Mouse (Mus musculus) embryonic facial prominence, embryonic 11.5 days (tissue): ENCODE results near the gene Zbtb43. TPM values are rescaled to one million over a fixed set of nuclear protein-coding genes. Genes with fewer than 3 reads are reported as not detected.

Experiments used
- ATAC-seq: fragments of 200-750 bp; cut with Nextera tagmentation; replicated peaks from 2 replicates; pipeline ENCODE4 v1.8.0; 2017; ENCODE audit warnings: low read depth; ENCODE audit not compliant: insufficient number of reproducible peaks, low FRiP score, low TSS enrichment
- DNase-seq: peaks from one replicate; pipeline ENCODE4 v3.0.0-alpha.2; 2015; ENCODE audit warnings: low spot score
- H3K27ac ChIP-seq: fragments of 300-500 bp; sonication (generic); replicated peaks from 2 replicates; pipeline ENCODE4 v1.5.1; 2014; ENCODE audit warnings: mild to moderate bottlenecking, low read depth, low read length, control low read depth
- H3K27me3 ChIP-seq: fragments of 300-500 bp; sonication (generic); 2 replicates; pipeline ENCODE4 v1.6.1; 2014; ENCODE audit warnings: mild to moderate bottlenecking, low read length, moderate library complexity, mixed read lengths; ENCODE audit not compliant: control insufficient read depth, insufficient read depth
- H3K36me3 ChIP-seq: fragments of 300-500 bp; sonication (generic); replicated peaks from 2 replicates; pipeline ENCODE4 v1.6.1; 2014; ENCODE audit warnings: low read depth, mild to moderate bottlenecking, low read length, moderate library complexity, mixed read lengths; ENCODE audit not compliant: control insufficient read depth, insufficient read depth
- H3K4me1 ChIP-seq: fragments of 300-500 bp; sonication (generic); 2 replicates; pipeline ENCODE4 v1.6.1; 2014; ENCODE audit warnings: low read length, mixed read lengths; ENCODE audit not compliant: control insufficient read depth, insufficient read depth
- H3K4me2 ChIP-seq: fragments of 300-500 bp; sonication (generic); 2 replicates; pipeline ENCODE4 v1.6.1; 2014; ENCODE audit warnings: low read depth, mild to moderate bottlenecking, control low read depth, low read length, moderate library complexity
- H3K4me3 ChIP-seq: fragments of 300-500 bp; sonication (generic); 2 replicates; pipeline ENCODE4 v1.5.1; 2014; ENCODE audit warnings: low read depth, low read length, control low read depth
- H3K9ac ChIP-seq: fragments of 300-500 bp; sonication (generic); replicated peaks from 2 replicates; pipeline ENCODE4 v1.6.1; 2014; ENCODE audit warnings: mild to moderate bottlenecking, control low read depth, low read length
- H3K9me3 ChIP-seq: fragments of 300-500 bp; sonication (generic); replicated peaks from 2 replicates; pipeline ENCODE4 v1.6.1; 2016; ENCODE audit warnings: mild to moderate bottlenecking, low read length, inconsistent platforms, mixed read lengths; ENCODE audit not compliant: control insufficient read depth
- WGBS: fragments of 180-500 bp; shearing (Covaris S2); extraction: QIAGEN DNeasy Blood & Tissue Kit; methylation state at CpG from one replicate; pipeline ENCODE4 v1.1.7; 2014; 5-methylcytosine and 5-hydroxymethylcytosine counted together
- polyA plus RNA-seq: library from polyadenylated mRNA; unstranded; fragments of >200 nt; fragmentation: Nextera tagmentation; extraction: Ambion mirVana; gene quantifications from 2 replicates; pipeline ENCODE4 v1.2.1, GENCODE M21; 2014

Zbtb43 gene
- polyA plus RNA-seq, result 23.7 and 25.5 TPM in 2 replicates

- Histone ChIP-seq H3K4me2 (peak within 1 kb of the TSS; percentile 73), H3K9ac (peak within 1 kb of the TSS; percentile 92), H3K27ac (no peak within 1 kb of the TSS), H3K36me3 (no peaks in the 10 kb centered on the region; the same call in 1 of the 2 replicates), H3K9me3 (no peaks in the 10 kb centered on the region), H3K4me3 (peak within 1 kb of the TSS; percentile 83), H3K4me1 (peaks cover 3% of the 10 kb centered on the region; the same call in 1 of the 2 replicates), H3K27me3 (no peaks in the 10 kb centered on the region)
- DNase-seq (peak; percentile 97), ATAC-seq (peak; percentile 92)
- WGBS, result 4% methylated on average over 35 of the region's 36 CpGs
Observed at GRCm38 (mm10) chr2:33468466-33469097, at the start of gene Zbtb43. TSS of gene Zbtb43 (minus strand) at chr2:33468559.

DNA sequence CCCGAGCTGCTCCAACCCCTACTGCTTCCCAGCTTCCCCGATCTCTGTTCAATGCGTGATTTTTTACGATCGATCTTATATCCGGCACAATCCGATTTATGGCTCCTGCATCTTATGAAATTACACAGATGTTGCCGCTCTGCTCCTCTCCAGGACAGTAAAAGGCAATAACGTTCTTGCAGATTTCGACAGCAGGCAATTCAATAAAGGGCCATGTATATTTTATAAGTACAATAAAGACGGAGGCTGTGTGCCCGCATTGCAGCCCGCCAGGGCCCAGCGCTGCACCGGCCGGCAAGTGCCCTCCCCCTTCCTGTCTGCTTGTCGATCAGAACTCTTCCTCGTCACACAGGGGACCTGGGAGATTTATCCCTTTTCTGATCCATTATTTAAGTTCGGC lies 47.5 kb upstream of the Zbtb43 start:
- DNase-seq, result no peak
- Histone ChIP-seq H3K27ac (no peak overlapping the region), H3K4me1 (no peaks in the 10 kb centered on the region), H3K9ac (no peak overlapping the region), H3K27me3 (no peaks in the 10 kb centered on the region), H3K4me3 (no peak overlapping the region), H3K36me3 (no peaks in the 10 kb centered on the region), H3K4me2 (no peak overlapping the region), H3K9me3 (no peaks in the 10 kb centered on the region)
- WGBS, result 82% methylated on average over 19 of the region's 19 CpGs
- ATAC-seq, result no peak

DNA sequence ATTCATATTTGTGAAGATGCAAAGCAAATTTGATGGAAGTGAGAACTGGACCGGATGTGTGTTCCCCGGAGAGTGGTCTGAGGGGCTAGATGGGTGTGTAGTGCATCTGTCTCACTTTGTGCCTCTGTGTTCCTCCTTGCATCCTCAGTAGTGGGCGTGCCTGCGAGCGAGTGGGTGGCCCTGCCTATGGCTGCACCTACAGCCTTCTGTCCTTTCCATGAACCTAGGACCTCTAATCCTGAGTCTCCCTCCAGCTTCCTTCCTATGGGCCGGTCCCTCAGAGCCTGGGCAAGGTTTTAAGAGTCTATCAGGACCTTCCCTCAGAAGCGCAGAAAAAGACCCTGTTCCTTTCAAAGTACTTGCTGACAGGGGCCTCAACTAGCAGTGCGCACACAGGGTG lies 47.1 kb upstream of the Zbtb43 start:
- H3K9ac ChIP-seq, result no peak overlapping the region
- DNase-seq, result no peak
- ATAC-seq, result no peak
- H3K4me3 ChIP-seq, result no peak overlapping the region
- H3K36me3 ChIP-seq, result no peaks in the 10 kb centered on the region
- no peak overlapping the region for H3K4me2 ChIP-seq
- WGBS, result 84% methylated on average over 8 of the region's 8 CpGs
- no peaks in the 10 kb centered on the region for H3K4me1 ChIP-seq
- H3K27ac ChIP-seq, result no peak overlapping the region
- H3K27me3 ChIP-seq, result no peaks in the 10 kb centered on the region
- no peaks in the 10 kb centered on the region for H3K9me3 ChIP-seq

- Histone ChIP-seq H3K36me3 (no peaks in the 10 kb centered on the region), H3K27me3 (no peaks in the 10 kb centered on the region), H3K4me1 (no peaks in the 10 kb centered on the region), H3K4me3 (no peak overlapping the region), H3K9me3 (no peaks in the 10 kb centered on the region), H3K27ac (no peak overlapping the region), H3K4me2 (no peak overlapping the region), H3K9ac (no peak overlapping the region)
- DNase-seq, result no peak
- no peak for ATAC-seq
- 100% methylated on average over 1 of the region's 1 CpGs for WGBS
Observed at GRCm38 (mm10) chr2:33510791-33511190, 42.4 kb upstream of the Zbtb43 start.

GRCm38 (mm10) chr2:33502602-33503001 lies 34.2 kb upstream of the Zbtb43 start:
- Histone ChIP-seq H3K36me3 (no peaks in the 10 kb centered on the region), H3K27me3 (no peaks in the 10 kb centered on the region), H3K4me1 (no peaks in the 10 kb centered on the region), H3K4me3 (no peak overlapping the region), H3K27ac (no peak overlapping the region), H3K4me2 (no peak overlapping the region), H3K9ac (no peak overlapping the region), H3K9me3 (no peaks in the 10 kb centered on the region)
- WGBS, result 34% methylated on average over 2 of the region's 2 CpGs
- DNase-seq (no peak), ATAC-seq (no peak)

- H3K4me2 ChIP-seq, result no peak overlapping the region
- no peaks in the 10 kb centered on the region for H3K36me3 ChIP-seq
- H3K9ac ChIP-seq, result no peak overlapping the region
- H3K9me3 ChIP-seq, result no peaks in the 10 kb centered on the region
- no peak overlapping the region for H3K4me3 ChIP-seq
- 81% methylated on average over 4 of the region's 4 CpGs for WGBS
- ATAC-seq (no peak), DNase-seq (no peak)
- no peaks in the 10 kb centered on the region for H3K4me1 ChIP-seq
- no peak overlapping the region for H3K27ac ChIP-seq
- H3K27me3 ChIP-seq, result no peaks in the 10 kb centered on the region
Observed at GRCm38 (mm10) chr2:33498280-33498679, 29.9 kb upstream of the Zbtb43 start.

DNA sequence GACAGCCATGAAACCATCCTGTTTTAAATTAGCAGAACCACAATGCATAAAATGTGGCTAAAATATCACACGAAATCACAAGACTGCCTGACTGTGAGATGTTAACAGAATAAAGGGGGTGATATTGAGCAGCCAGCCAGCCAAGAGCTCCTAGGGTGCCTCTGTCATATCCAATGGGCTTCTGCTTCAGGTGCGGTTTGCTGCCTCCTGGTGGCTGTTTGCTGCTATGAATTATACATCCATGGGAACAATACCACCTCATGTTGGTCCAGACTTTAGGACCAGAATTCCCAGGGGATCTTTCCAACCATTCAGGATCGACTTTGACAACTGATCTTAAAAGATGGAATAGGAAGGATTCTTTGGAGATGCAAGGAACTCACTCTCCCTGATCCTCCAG lies 27.3 kb upstream of the Zbtb43 start:
- ATAC-seq, result no peak
- no peak for DNase-seq

DNA sequence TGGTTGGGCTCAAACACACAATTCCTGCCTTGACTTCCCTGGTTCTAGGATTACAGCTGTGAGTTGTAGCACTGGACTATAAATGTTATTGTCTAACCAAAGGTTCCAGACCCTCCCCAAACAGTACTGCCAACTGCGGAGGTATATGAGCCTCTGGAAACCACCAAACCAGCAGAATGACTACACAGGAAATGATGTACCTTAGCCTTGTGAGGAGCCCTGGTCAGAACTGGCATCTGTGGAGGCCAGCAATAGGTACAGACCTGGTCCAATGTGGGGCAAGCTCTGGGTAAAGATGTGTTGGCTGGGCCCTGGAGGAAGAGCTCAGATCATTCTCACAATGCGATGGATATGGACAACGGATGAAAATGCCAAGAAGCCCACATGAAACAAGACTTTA lies 23.7 kb upstream of the Zbtb43 start:
- Histone ChIP-seq H3K9ac (no peak overlapping the region), H3K4me1 (no peaks in the 10 kb centered on the region), H3K4me3 (no peak overlapping the region), H3K36me3 (no peaks in the 10 kb centered on the region), H3K4me2 (no peak overlapping the region), H3K27ac (no peak overlapping the region), H3K9me3 (no peaks in the 10 kb centered on the region), H3K27me3 (no peaks in the 10 kb centered on the region; the same call in 1 of the 2 replicates)
- whole genome bisulfite sequencing, result 91% methylated on average over 3 of the region's 3 CpGs
- DNase-seq (no peak), ATAC-seq (no peak)

More for the DNA sequence above, 27.3 kb upstream of the Zbtb43 start:
- Histone ChIP-seq H3K9me3 (no peaks in the 10 kb centered on the region), H3K36me3 (no peaks in the 10 kb centered on the region), H3K4me3 (no peak overlapping the region), H3K27ac (no peak overlapping the region), H3K4me2 (no peak overlapping the region), H3K9ac (no peak overlapping the region), H3K4me1 (no peaks in the 10 kb centered on the region), H3K27me3 (no peaks in the 10 kb centered on the region)
- 49% methylated on average over 3 of the region's 3 CpGs for WGBS
